Mouse (Mus musculus): ENCODE results near the gene Arhgap45.

Arhgap45 gene

GRCm38 (mm10) chr10:80016511-80016910 is at the start of gene Arhgap45:
Gene Arhgap45 (plus strand): TSS chr10:80016653.
- no peak for DNase-seq (ENCODE audit: low read depth, low spot score)

- no peak for DNase-seq (ENCODE audit: low read depth, low spot score)
Measured at GRCm38 (mm10) chr10:79966886-79967400, 49.5 kb upstream of the Arhgap45 start.

- no peak for DNase-seq (ENCODE audit: low read depth, low spot score)
Measured at GRCm38 (mm10) chr10:79968181-79968580, 48.3 kb upstream of the Arhgap45 start.

GRCm38 (mm10) chr10:79969124-79969568 is 47.3 kb upstream of the Arhgap45 start:
- DNase-seq (ENCODE audit: low read depth, low spot score) = no peak

- no peak for DNase-seq (ENCODE audit: low read depth, low spot score)
Measured at GRCm38 (mm10) chr10:79970415-79971182, 45.9 kb upstream of the Arhgap45 start, which contains the start of gene Grin3b. Gene Grin3b (plus strand): TSS chr10:79970715.

- no peak for DNase-seq (ENCODE audit: low read depth, low spot score)
Measured at GRCm38 (mm10) chr10:79971183-79971497, 45.3 kb upstream of the Arhgap45 start.

- DNase-seq (ENCODE audit: low read depth, low spot score) = no peak
Measured at GRCm38 (mm10) chr10:79972831-79973230, 43.6 kb upstream of the Arhgap45 start.

GRCm38 (mm10) chr10:79974087-79974486 is 42.4 kb upstream of the Arhgap45 start:
- no peak for DNase-seq (ENCODE audit: low read depth, low spot score)

GRCm38 (mm10) chr10:79974668-79975067 is 41.8 kb upstream of the Arhgap45 start:
- no peak for DNase-seq (ENCODE audit: low read depth, low spot score)

- no peak for DNase-seq (ENCODE audit: low read depth, low spot score)
Measured at GRCm38 (mm10) chr10:79976071-79976721, 40.3 kb upstream of the Arhgap45 start.

GRCm38 (mm10) chr10:79976722-79977107 is 39.7 kb upstream of the Arhgap45 start:
- DNase-seq (ENCODE audit: low read depth, low spot score) = no peak

- DNase-seq (ENCODE audit: low read depth, low spot score) = no peak
Measured at GRCm38 (mm10) chr10:79977324-79977723, 39.1 kb upstream of the Arhgap45 start.

GRCm38 (mm10) chr10:79978061-79978460 is 38.4 kb upstream of the Arhgap45 start:
- DNase-seq (ENCODE audit: low read depth, low spot score) = no peak

GRCm38 (mm10) chr10:79979401-79980155 is 36.9 kb upstream of the Arhgap45 start:
- no peak for DNase-seq (ENCODE audit: low read depth, low spot score)

- no peak for DNase-seq (ENCODE audit: low read depth, low spot score)
Measured at GRCm38 (mm10) chr10:79983205-79983604, 33.2 kb upstream of the Arhgap45 start.

GRCm38 (mm10) chr10:79983670-79984069 is 32.8 kb upstream of the Arhgap45 start:
- DNase-seq (ENCODE audit: low read depth, low spot score) = peak; percentile 77

- DNase-seq (ENCODE audit: low read depth, low spot score) = peak; percentile 93
Measured at GRCm38 (mm10) chr10:79984195-79984816, 32.1 kb upstream of the Arhgap45 start, which contains the start of gene Tmem259. Gene Tmem259 (minus strand): TSS chr10:79984330.

- DNase-seq (ENCODE audit: low read depth, low spot score) = peak; percentile 100
Measured at GRCm38 (mm10) chr10:79984871-79985270, 31.6 kb upstream of the Arhgap45 start.

GRCm38 (mm10) chr10:79985334-79986231 is 30.9 kb upstream of the Arhgap45 start:
- DNase-seq (ENCODE audit: low read depth, low spot score) = peak; percentile 77

- DNase-seq (ENCODE audit: low read depth, low spot score) = no peak
Measured at GRCm38 (mm10) chr10:79986232-79986878, 30.1 kb upstream of the Arhgap45 start.

Measured in ES-CJ7 (cell line).